In the genomic region with DNA sequence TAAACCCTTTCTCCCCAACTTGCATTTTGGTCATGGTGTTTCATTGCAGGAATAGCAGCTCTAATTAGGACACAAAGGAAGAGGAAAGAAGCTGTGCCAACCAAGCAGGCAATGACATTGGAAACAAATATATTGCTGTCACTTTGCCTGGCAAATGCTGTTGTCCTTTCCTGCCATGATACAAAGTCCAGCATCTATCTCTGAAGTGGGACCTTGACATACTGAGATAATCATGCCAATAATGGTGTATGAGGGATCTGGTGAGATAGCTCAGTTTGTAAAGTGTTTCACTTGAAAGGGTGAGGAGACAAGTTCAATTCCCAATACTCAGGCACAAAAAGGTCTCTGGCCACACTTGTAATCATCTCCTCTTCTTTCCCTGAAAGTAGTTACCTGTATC, we compare ENCODE assay signal across 37 mouse cellular contexts. TPM values are rescaled to one million over a fixed set of nuclear protein-coding genes. Genes with fewer than 3 reads are reported as not detected.
"Had no signal": no experiment of that assay in that cellular context is flagged by ENCODE, and none has a peak within 500 bp of the region (broad histone marks: within the 10 kb centered on the region; RNA-seq: fewer than 3 reads in every experiment).

No protein-coding gene starts in this region.

- H3K27ac ChIP-seq: heart, adult 2 months; heart, embryonic 13.5 days; heart, embryonic 15.5 days; hindbrain, embryonic 13.5 days; hindbrain, embryonic 15.5 days; hindbrain, postnatal 0 days; kidney, embryonic 15.5 days; kidney, postnatal 0 days; left cerebral cortex, adult 2 months; limb, embryonic 13.5 days; limb, embryonic 15.5 days; liver, embryonic 15.5 days had no signal

- ATAC-seq: hindbrain, postnatal 0 days; intestine, embryonic 16.5 days had no signal

- H3K4me3 ChIP-seq: heart, adult 2 months; heart, embryonic 13.5 days; heart, embryonic 15.5 days; hindbrain, embryonic 13.5 days; hindbrain, embryonic 15.5 days; kidney, embryonic 15.5 days; left cerebral cortex, adult 2 months; limb, embryonic 13.5 days; limb, embryonic 15.5 days; liver, embryonic 13.5 days; liver, embryonic 15.5 days had no signal

- H3K9ac ChIP-seq: heart, embryonic 13.5 days; heart, embryonic 15.5 days; hindbrain, embryonic 13.5 days; hindbrain, embryonic 15.5 days; kidney, embryonic 15.5 days; limb, embryonic 13.5 days; limb, embryonic 15.5 days; liver, embryonic 15.5 days had no signal

- DNase-seq: gastrocnemius, postnatal 14 days; gastrocnemius, postnatal 36 days; heart, adult 2 months; heart, postnatal 14 days; heart, postnatal 36 days; kidney, adult 11 months; kidney, adult 2 months; kidney, adult 9 months; kidney, postnatal 14 days; kidney, postnatal 36 days; liver, embryonic 13.5 days; lung, adult 18-20 months had no signal

- H3K36me3 ChIP-seq: heart, embryonic 13.5 days; heart, embryonic 15.5 days; hindbrain, embryonic 13.5 days; hindbrain, embryonic 15.5 days; kidney, embryonic 15.5 days; limb, embryonic 13.5 days; limb, embryonic 15.5 days; liver, embryonic 13.5 days; liver, embryonic 15.5 days had no signal

- H3K4me2 ChIP-seq: heart, embryonic 11.5 days; heart, embryonic 13.5 days; heart, embryonic 15.5 days; hindbrain, embryonic 13.5 days; hindbrain, embryonic 15.5 days; kidney, embryonic 15.5 days; limb, embryonic 13.5 days; limb, embryonic 15.5 days; liver, embryonic 15.5 days had no signal

- H3K9me3 ChIP-seq: heart, embryonic 13.5 days; heart, embryonic 15.5 days; hindbrain, embryonic 13.5 days; hindbrain, embryonic 15.5 days; kidney, embryonic 15.5 days; limb, embryonic 13.5 days; limb, embryonic 15.5 days; liver, embryonic 13.5 days; liver, embryonic 15.5 days had no signal

- H3K27me3 ChIP-seq: heart, embryonic 13.5 days; heart, embryonic 15.5 days; hindbrain, embryonic 13.5 days; hindbrain, embryonic 15.5 days; kidney, embryonic 15.5 days; limb, embryonic 13.5 days; limb, embryonic 15.5 days; liver, embryonic 13.5 days; liver, embryonic 15.5 days had no signal

RNA-seq across cellular contexts. Expression of gene Trim38, which starts 2.9 kb away (rescaled TPM):
- total RNA-seq: gastrocnemius, adult 18-20 months; gastrocnemius, adult 8-10 months; gastrocnemius, postnatal 14 days; gastrocnemius, postnatal 36 days; heart, postnatal 14 days; heart, postnatal 36 days; hematopoietic stem cell, adult 5-6 weeks; hindbrain, postnatal 0 days; layer of hippocampus, adult 18-20 months; layer of hippocampus, adult 8-10 months; layer of hippocampus, postnatal 10 days; layer of hippocampus, postnatal 25 days; left cerebral cortex, adult 2 months; left cerebral cortex, postnatal 14 days; left cerebral cortex, postnatal 36 days had no signal
- polyA plus RNA-seq: heart, embryonic 15.5 days; hindbrain, embryonic 11.5 days; hindbrain, embryonic 13.5 days; hindbrain, postnatal 0 days; kidney, embryonic 15.5 days; kidney, postnatal 0 days; limb, embryonic 11.5 days; limb, embryonic 13.5 days; limb, embryonic 15.5 days; liver, embryonic 15.5 days had no signal

RNA-seq across cellular contexts. Expression of gene Hist1h1a, which starts 3.3 kb away (rescaled TPM):
- polyA plus RNA-seq: gonadal fat pad, adult 2 months had no signal

RNA-seq across cellular contexts. Expression of gene Hist1h3a, which starts 4.6 kb away (rescaled TPM):
- polyA plus RNA-seq: heart, adult 2 months had no signal

RNA-seq across cellular contexts. Expression of gene Hist1h4a, which starts 5.7 kb away (rescaled TPM):
- polyA plus RNA-seq: heart, embryonic 11.5 days; heart, embryonic 13.5 days; heart, embryonic 15.5 days; hindbrain, embryonic 11.5 days; hindbrain, embryonic 13.5 days; kidney, postnatal 0 days; liver, embryonic 15.5 days had no signal
